ENCODE assay signal across 28 mouse cellular contexts in genomic region chr7:50925012-50925398, GRCm38 (mm10).
DNase-seq lines count a peak whose midpoint lies in the region; ATAC-seq and TF ChIP-seq lines count a peak whose summit lies in the region.
"Had no signal": no experiment of that assay in that cellular context is flagged by ENCODE, and none has a peak within 500 bp of the region (broad histone marks: within the 10 kb centered on the region; RNA-seq: fewer than 3 reads in every experiment).

No protein-coding gene starts in this region.

- WGBS in forebrain, embryonic 12.5 days = 54% methylated on average over 4 of the region's 4 CpGs
- 80% methylated on average over 4 of the region's 4 CpGs for WGBS in forebrain, embryonic 10.5 days
- WGBS in midbrain, embryonic 12.5 days = 73% methylated on average over 4 of the region's 4 CpGs
- 42% methylated on average over 4 of the region's 4 CpGs for WGBS in midbrain, postnatal 0 days
- 51% methylated on average over 4 of the region's 4 CpGs for WGBS in forebrain, embryonic 13.5 days
- WGBS in midbrain, embryonic 14.5 days = 43% methylated on average over 4 of the region's 4 CpGs

- no peaks in the 10 kb centered on the region for H3K36me3 ChIP-seq in forebrain, embryonic 12.5 days (replicated peaks)
- H3K36me3 ChIP-seq in forebrain, embryonic 10.5 days (replicated peaks) = no peaks in the 10 kb centered on the region
- H3K36me3 ChIP-seq in midbrain, embryonic 12.5 days = no peaks in the 10 kb centered on the region
- H3K36me3 ChIP-seq in midbrain, postnatal 0 days (ENCODE audit: insufficient read depth, low read length) = no peaks in the 10 kb centered on the region
- no peaks in the 10 kb centered on the region for H3K36me3 ChIP-seq in forebrain, embryonic 13.5 days (ENCODE audit: poor library complexity, severe bottlenecking)
- H3K36me3 ChIP-seq in midbrain, embryonic 14.5 days (ENCODE audit: control insufficient read depth, insufficient read depth, low read length) = no peaks in the 10 kb centered on the region
- H3K36me3 ChIP-seq: embryonic facial prominence, embryonic 12.5 days; heart, embryonic 15.5 days; limb, embryonic 13.5 days; liver, embryonic 12.5 days had no signal

- H3K4me3 ChIP-seq in forebrain, embryonic 12.5 days (replicated peaks) = no peak overlapping the region
- no peak overlapping the region for H3K4me3 ChIP-seq in forebrain, embryonic 10.5 days
- H3K4me3 ChIP-seq in midbrain, embryonic 12.5 days = no peak overlapping the region
- H3K4me3 ChIP-seq in midbrain, postnatal 0 days (ENCODE audit: low read depth, low read length) = no peak overlapping the region
- H3K4me3 ChIP-seq in forebrain, embryonic 13.5 days = no peak overlapping the region
- no peak overlapping the region for H3K4me3 ChIP-seq in midbrain, embryonic 14.5 days (replicated peaks; ENCODE audit: low read depth, low read length)
- H3K4me3 ChIP-seq: embryonic facial prominence, embryonic 12.5 days; heart, embryonic 15.5 days; limb, embryonic 13.5 days; liver, embryonic 12.5 days had no signal

- no peak overlapping the region for H3K9ac ChIP-seq in forebrain, embryonic 12.5 days
- no peak overlapping the region for H3K9ac ChIP-seq in midbrain, embryonic 12.5 days (replicated peaks)
- H3K9ac ChIP-seq in midbrain, postnatal 0 days (replicated peaks; ENCODE audit: low read length, poor library complexity, severe bottlenecking) = no peak overlapping the region
- no peak overlapping the region for H3K9ac ChIP-seq in forebrain, embryonic 13.5 days
- H3K9ac ChIP-seq in midbrain, embryonic 14.5 days (replicated peaks; ENCODE audit: low read length) = no peak overlapping the region
- H3K9ac ChIP-seq: embryonic facial prominence, embryonic 12.5 days; heart, embryonic 15.5 days; hindbrain, embryonic 14.5 days; limb, embryonic 13.5 days; liver, embryonic 12.5 days; liver, postnatal 0 days had no signal

- H3K27me3 ChIP-seq in forebrain, embryonic 12.5 days = no peaks in the 10 kb centered on the region
- H3K27me3 ChIP-seq in forebrain, embryonic 10.5 days (ENCODE audit: poor library complexity, severe bottlenecking) = no peaks in the 10 kb centered on the region
- no peaks in the 10 kb centered on the region for H3K27me3 ChIP-seq in midbrain, embryonic 12.5 days
- H3K27me3 ChIP-seq in midbrain, postnatal 0 days (ENCODE audit: insufficient read depth, low read length) = no peaks in the 10 kb centered on the region
- no peaks in the 10 kb centered on the region for H3K27me3 ChIP-seq in forebrain, embryonic 13.5 days
- H3K27me3 ChIP-seq in midbrain, embryonic 14.5 days (ENCODE audit: control insufficient read depth, insufficient read depth, low read length) = no peaks in the 10 kb centered on the region
- H3K27me3 ChIP-seq: embryonic facial prominence, embryonic 12.5 days; heart, embryonic 15.5 days; limb, embryonic 13.5 days; liver, embryonic 12.5 days; Patski had no signal

- H3K27ac ChIP-seq in forebrain, embryonic 12.5 days = no peak overlapping the region
- no peak overlapping the region for H3K27ac ChIP-seq in forebrain, embryonic 10.5 days
- H3K27ac ChIP-seq in midbrain, embryonic 12.5 days (replicated peaks) = no peak overlapping the region
- no peak overlapping the region for H3K27ac ChIP-seq in midbrain, postnatal 0 days (ENCODE audit: low read depth, low read length)
- no peak overlapping the region for H3K27ac ChIP-seq in forebrain, embryonic 13.5 days
- no peak overlapping the region for H3K27ac ChIP-seq in midbrain, embryonic 14.5 days (replicated peaks; ENCODE audit: low read depth, low read length)
- H3K27ac ChIP-seq: embryonic facial prominence, embryonic 12.5 days; heart, embryonic 15.5 days; hindbrain, embryonic 14.5 days; limb, embryonic 13.5 days; liver, embryonic 12.5 days; stomach, postnatal 0 days had no signal

- no peak overlapping the region for H3K4me2 ChIP-seq in forebrain, embryonic 12.5 days
- H3K4me2 ChIP-seq in midbrain, embryonic 12.5 days (replicated peaks) = no peak overlapping the region
- H3K4me2 ChIP-seq in midbrain, postnatal 0 days (ENCODE audit: low read depth, low read length, poor library complexity, severe bottlenecking) = no peak overlapping the region
- H3K4me2 ChIP-seq in forebrain, embryonic 13.5 days = no peak overlapping the region
- no peak overlapping the region for H3K4me2 ChIP-seq in midbrain, embryonic 14.5 days (ENCODE audit: low read length)
- H3K4me2 ChIP-seq: embryonic facial prominence, embryonic 12.5 days; heart, embryonic 15.5 days; hindbrain, embryonic 14.5 days; limb, embryonic 13.5 days; liver, embryonic 12.5 days had no signal

- TF ChIP-seq CTCF in midbrain, postnatal 0 days (IDR thresholded peaks at IDR 0.05) = no peak

- peak; percentile 60; the same call in 1 of the 2 replicates for ATAC-seq in forebrain, embryonic 12.5 days (ENCODE audit: low FRiP score)
- ATAC-seq in midbrain, embryonic 12.5 days (ENCODE audit: low FRiP score, low read depth) = peak; percentile 48; the same call in 1 of the 2 replicates
- ATAC-seq in midbrain, postnatal 0 days (ENCODE audit: low FRiP score) = no peak
- peak; percentile 70 for ATAC-seq in forebrain, embryonic 13.5 days
- ATAC-seq in midbrain, embryonic 14.5 days (ENCODE audit: low FRiP score, low TSS enrichment) = 0 out of 2 replicates have a peak, but pooled peaks have one; percentile 26
- no peak for ATAC-seq in megakaryocyte progenitor cell, adult 5-6 weeks (replicated peaks; ENCODE audit: poor library complexity)
- ATAC-seq in megakaryocyte, adult 5-6 weeks (ENCODE audit: poor library complexity, severe bottlenecking) = no peak
- ATAC-seq: inflammation-experienced regulatory T-cells, adult 6 months; liver, embryonic 12.5 days; liver, postnatal 0 days; Patski had no signal

- H3K4me1 ChIP-seq in forebrain, embryonic 12.5 days = peaks cover 14% of the 10 kb centered on the region
- peaks cover 15% of the 10 kb centered on the region for H3K4me1 ChIP-seq in forebrain, embryonic 10.5 days
- peaks cover 9% of the 10 kb centered on the region; the same call in 1 of the 2 replicates for H3K4me1 ChIP-seq in midbrain, embryonic 12.5 days
- H3K4me1 ChIP-seq in midbrain, postnatal 0 days (ENCODE audit: insufficient read depth, low read length) = no peaks in the 10 kb centered on the region
- H3K4me1 ChIP-seq in forebrain, embryonic 13.5 days = peaks cover 16% of the 10 kb centered on the region
- H3K4me1 ChIP-seq in midbrain, embryonic 14.5 days (ENCODE audit: control insufficient read depth, insufficient read depth, low read length) = 0 out of 2 replicates have a peak, but pooled peaks cover 4% of the 10 kb centered on the region
- H3K4me1 ChIP-seq: embryonic facial prominence, embryonic 12.5 days; heart, embryonic 15.5 days; limb, embryonic 13.5 days; liver, embryonic 12.5 days had no signal

- DNase-seq in forebrain, embryonic 10.5 days (ENCODE audit: extremely low spot score, low spot score) = no peak
- DNase-seq in midbrain, postnatal 0 days (ENCODE audit: low spot score) = no peak
- peak; percentile 12 for DNase-seq in midbrain, embryonic 14.5 days
- DNase-seq: adrenal gland, postnatal 10 days; cerebellum, adult 11 months; cerebellum, adult 9-10 months; cerebellum, postnatal 36 days; embryo, embryonic 11 days; kidney, adult 11 months; kidney, postnatal 25 days; liver, postnatal 0 days; lung, postnatal 36 days; right cerebral cortex, postnatal 4 days; thymus, adult 18-20 months; thymus, postnatal 36 days had no signal

- H3K9me3 ChIP-seq in forebrain, embryonic 12.5 days = no peaks in the 10 kb centered on the region
- no peaks in the 10 kb centered on the region for H3K9me3 ChIP-seq in forebrain, embryonic 10.5 days
- no peaks in the 10 kb centered on the region for H3K9me3 ChIP-seq in midbrain, embryonic 12.5 days
- no peaks in the 10 kb centered on the region for H3K9me3 ChIP-seq in midbrain, postnatal 0 days (ENCODE audit: low read length)
- H3K9me3 ChIP-seq in forebrain, embryonic 13.5 days (replicated peaks) = no peaks in the 10 kb centered on the region
- H3K9me3 ChIP-seq in midbrain, embryonic 14.5 days (ENCODE audit: control insufficient read depth, low read length) = no peaks in the 10 kb centered on the region
- H3K9me3 ChIP-seq: embryonic facial prominence, embryonic 12.5 days; heart, embryonic 15.5 days; limb, embryonic 13.5 days had no signal

Comparison
In these comparisons a context has a peak if more than half of its experiments do, and no peak if none do; other contexts are left out.
1. ATAC-seq: peak in forebrain, embryonic 12.5 days (single experiment), midbrain, embryonic 12.5 days (single experiment), forebrain, embryonic 13.5 days (single experiment) and midbrain, embryonic 14.5 days (single experiment); none in midbrain, postnatal 0 days (single experiment), megakaryocyte progenitor cell, adult 5-6 weeks (single experiment) and megakaryocyte, adult 5-6 weeks (single experiment).